Mouse (Mus musculus): ENCODE measurements around the gene Kif4.
A peak's percentile ranks its signal among the peaks of the same experiment; 100 is the strongest.

The Kif4 gene

GRCm38 (mm10) chrX:100625546-100625801 is at the start of gene Kif4:
Kif4 (plus strand) TSS chrX:100625737.
- DNase-seq (ENCODE audit: low spot score) = no peak

DNA sequence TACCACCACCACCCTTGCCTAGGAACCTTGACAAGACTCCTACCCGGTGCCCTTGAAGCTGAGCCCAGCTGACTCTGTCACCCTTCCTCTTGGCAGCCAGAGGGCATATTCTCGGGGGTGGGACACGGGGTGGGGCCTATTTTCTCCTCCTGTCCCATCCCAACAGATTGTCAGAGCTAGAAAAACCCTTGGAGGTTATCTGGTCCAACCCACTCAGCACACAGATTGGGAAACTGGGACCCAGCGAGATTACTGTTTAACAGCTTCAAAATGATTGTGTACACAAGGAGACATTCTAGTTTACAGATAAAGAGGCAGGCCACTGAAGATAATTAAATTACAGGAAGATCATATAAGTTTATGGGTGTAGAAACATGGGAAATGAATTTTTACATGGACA is 30.7 kb upstream of the Kif4 start, which contains the start of gene P2ry4:
Gene P2ry4, minus strand, starts transcription at position 79 of the 400 bp plus-strand sequence.
- no peak for DNase-seq (ENCODE audit: low spot score)

DNA sequence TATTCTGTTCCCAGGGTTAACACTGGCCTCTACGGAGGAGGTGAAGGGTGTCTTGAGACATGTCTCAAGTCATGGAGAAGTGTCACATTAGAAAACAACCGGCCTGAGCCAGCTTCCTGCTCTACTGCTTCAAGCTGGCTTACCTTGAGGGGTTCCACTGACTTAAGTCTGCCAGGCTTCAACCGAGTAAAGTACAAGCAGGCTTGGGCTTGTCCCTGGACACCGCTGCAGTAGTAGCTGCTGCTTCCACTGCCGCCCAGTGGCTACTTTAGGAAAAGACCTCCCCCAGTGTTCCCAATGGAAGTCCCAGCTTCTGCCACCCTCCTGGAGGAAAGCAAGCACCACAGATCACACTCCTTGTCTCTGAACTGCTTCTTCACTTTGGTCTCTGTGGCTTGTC is 28.1 kb upstream of the Kif4 start:
- peak; percentile 54 for DNase-seq (ENCODE audit: low spot score)

DNA sequence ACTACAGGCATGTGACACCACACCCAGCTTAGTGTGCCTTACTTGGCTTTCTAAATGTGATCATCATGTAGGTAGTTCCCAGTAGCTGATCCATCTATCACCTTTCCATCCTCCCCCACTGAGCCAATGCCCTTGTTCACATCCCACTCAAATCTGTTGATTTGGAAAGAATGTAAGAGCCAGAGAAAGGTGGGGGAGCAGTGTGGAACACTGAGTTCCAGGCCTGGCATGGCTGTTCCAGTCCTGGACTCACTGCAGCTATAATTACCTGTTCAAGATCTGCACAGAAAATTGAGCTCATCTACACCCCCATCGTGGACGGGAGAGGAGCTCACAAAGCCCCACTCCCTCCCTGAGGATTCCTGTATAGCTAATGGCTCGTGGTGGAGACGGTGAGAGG is 25.8 kb upstream of the Kif4 start:
- no peak for DNase-seq (ENCODE audit: low spot score)

DNA sequence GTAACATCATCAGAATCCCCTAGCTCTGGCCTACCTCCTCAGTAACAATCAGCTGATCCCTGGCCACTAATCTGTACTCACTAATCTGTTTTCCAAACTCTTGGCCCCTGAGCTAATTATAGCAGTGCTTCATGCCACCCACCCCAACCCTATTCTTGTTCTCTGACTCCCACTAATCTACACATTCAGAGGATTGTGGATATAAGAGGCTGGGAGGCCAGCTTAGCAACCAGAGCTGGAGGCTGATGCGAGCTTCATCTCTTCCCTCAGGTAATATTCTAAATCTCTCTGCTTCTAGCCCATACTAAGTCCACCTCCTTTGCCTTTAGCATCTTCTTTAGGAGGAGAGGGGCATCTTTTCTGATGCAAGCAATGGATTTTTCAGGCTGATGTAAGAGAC is 20.2 kb upstream of the Kif4 start, which contains the start of gene Arr3:
Gene Arr3, plus strand, starts transcription at position 184 of the 400 bp plus-strand sequence.
- no peak for DNase-seq (ENCODE audit: low spot score)

GRCm38 (mm10) chrX:100618488-100618887 is 7.0 kb upstream of the Kif4 start:
- DNase-seq (ENCODE audit: low spot score) = no peak

DNA sequence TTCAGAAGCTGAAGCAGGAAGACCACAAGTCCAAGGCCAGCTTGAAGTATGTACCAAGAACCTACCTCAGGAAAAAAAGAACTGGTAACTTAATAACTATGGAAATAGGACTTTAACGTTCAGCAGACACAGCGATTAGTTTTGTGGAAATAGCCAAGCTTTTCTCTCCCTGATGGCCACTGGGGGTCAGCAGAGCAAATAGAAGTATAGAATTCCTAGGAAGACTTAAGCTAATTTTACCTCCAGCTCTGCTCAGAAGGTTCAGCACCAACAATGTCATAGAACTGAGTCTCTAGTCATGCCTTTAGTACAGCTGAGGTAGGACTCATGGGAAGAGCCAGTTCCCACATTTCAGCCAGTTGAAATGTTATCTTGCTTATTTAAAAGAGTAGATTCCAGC is 4.2 kb upstream of the Kif4 start:
- DNase-seq (ENCODE audit: low spot score) = peak; percentile 2

DNA sequence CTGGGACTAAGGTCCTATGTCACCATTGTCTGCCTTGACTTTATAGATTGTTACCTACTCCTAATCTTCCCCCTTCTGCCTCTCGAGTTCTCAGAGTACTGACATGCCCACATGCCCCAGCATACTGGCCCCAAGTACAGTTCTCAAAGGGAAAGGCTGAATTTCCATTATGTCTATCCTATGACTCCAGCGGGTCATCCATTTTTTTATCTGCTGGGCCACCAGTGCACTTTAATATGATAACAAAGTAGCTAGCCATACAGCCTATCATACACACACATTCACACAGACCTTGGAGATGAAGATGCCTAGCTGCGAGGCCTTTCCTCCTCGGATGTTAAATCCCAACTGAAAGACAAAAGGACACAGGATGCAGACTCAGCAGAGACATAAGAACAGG is 1.3 kb upstream of the Kif4 start:
- no peak for DNase-seq (ENCODE audit: low spot score)

DNA sequence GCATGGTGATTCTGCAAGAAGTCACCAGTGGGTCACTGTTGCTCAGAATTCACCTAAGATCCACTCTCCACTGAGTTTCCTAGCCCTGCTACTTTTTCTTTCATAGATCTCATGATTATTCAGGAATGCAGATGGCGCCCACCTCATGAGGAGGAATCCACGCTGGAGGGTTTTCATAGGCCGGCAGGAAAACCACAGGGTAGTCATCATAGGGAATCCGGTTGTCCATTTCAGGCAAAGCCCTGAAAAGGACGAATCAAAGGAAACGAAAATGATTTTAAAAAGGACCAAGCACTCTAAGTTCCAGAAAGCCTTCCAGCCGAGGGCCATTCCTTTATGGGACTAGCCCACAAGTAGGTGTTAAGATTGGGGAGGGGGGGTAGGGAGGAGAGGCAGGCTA is 391 bp upstream of the Kif4 start:
- peak; percentile 12 for DNase-seq (ENCODE audit: low spot score)

DNA sequence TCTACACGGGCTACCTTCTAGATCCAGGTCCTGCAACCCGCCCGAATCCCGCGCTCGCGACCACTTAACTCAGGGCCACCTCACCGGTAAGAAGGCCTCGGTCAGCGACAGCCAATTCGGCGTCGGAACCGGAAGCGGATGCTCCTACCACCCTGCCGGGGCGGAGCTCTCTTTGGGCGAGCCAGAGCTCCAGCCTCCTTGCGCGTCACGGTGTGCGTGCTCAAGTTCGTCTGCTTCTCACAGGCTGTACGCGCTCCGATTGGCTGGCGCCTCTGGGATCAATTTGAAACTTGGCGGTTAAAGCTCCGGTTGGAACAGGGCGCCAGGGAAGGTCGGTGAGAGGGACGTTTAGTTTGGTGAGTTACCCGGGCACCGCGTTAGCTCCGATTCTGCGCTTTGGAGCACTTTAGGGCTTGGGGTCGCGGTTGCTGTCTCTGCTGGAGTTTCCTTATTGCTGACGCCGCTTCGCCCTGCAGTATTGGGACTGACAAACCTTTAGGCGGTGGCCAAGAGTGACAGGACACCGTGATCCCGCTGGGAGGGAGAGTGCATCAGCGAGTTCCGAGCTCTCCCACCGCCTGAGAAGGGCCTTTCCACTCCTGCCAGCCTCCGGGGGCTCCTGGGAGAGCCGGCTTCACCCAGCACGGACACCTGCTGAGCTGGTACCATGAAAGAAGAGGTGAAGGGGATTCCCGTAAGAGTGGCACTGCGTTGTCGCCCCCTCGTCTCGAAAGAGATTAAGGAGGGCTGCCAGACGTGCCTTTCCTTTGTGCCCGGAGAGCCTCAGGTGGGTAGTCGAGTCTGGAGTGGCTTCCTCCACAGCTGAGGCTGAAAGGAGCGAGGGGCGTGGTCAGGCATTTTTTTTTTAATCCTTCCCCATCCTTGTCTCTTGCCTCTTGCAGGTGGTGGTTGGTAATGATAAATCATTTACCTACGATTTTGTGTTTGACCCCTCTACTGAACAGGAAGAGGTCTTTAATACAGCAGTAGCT is 561 bp downstream of the Kif4 start, which contains the start of gene Pdzd11:
Gene Pdzd11, minus strand, starts transcription at position 767 of the 992 bp plus-strand sequence.
- peak; percentile 95 for DNase-seq (ENCODE audit: low spot score)

DNA sequence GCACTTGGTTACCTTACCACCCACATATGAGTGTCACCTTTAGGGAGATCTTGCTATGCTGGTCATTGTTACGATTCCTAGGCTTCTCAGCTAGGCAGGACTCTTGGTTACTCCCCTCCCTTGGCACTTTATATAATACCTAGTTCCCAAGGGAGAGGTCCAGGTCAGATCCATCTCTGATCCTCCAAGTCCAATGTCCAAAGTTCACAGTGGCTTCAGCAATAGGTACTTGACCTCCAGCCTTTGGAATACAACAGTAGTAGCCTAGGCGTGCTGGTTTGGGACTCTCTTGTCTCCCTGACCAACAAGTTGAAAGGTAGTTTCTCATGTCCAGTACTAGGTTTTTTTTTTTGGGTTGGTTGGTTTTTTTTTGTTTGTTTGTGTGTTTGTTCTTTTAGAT is 3.5 kb downstream of the Kif4 start:
- no peak for DNase-seq (ENCODE audit: low spot score)

DNA sequence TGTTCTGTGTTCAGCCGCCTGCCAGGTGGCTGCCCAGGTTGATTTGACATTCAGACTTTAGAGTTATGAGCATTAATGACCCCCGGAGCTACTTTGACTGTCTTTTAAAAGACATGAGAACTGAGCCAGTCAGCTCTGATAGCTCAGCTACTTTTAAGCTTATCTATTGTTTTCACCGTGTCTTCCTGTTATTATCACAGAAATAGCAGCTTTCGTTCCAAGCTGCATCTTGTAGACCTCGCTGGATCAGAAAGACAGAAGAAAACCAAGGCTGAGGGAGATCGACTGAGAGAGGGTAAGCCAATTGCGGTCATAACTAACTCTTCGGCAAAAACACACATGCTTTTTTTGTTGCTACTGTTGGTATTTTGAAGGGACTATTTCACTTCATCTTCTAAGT is 12.9 kb downstream of the Kif4 start:
- DNase-seq (ENCODE audit: low spot score) = no peak

- no peak for DNase-seq (ENCODE audit: low spot score)
These were observed 27.3 kb downstream of the Kif4 start for GRCm38 (mm10) chrX:100652848-100653247.

GRCm38 (mm10) chrX:100664825-100665224 is 39.3 kb downstream of the Kif4 start:
- DNase-seq (ENCODE audit: low spot score) = no peak

DNA sequence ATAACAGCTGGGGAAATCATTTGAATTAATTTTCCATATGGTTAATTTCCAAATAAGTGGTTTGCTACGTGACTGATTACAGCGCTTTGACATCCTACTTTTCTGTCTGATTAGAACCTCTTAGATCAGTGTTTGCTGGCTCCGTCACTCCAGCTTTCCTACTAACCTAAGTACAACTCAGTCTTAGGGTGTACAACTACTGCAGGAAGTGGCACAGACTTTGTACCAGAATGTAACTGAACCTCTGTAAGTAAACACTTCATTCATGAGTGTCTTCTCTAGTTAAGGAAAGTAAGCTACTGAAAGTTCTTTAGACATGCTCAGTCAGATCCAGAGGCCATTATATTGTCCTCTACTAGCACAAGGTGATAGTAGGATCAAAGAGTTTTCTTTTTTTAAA is 52.7 kb downstream of the Kif4 start:
- DNase-seq (ENCODE audit: low spot score) = no peak

GRCm38 (mm10) chrX:100686527-100686926 is 61.0 kb downstream of the Kif4 start:
- no peak for DNase-seq (ENCODE audit: low spot score)

DNA sequence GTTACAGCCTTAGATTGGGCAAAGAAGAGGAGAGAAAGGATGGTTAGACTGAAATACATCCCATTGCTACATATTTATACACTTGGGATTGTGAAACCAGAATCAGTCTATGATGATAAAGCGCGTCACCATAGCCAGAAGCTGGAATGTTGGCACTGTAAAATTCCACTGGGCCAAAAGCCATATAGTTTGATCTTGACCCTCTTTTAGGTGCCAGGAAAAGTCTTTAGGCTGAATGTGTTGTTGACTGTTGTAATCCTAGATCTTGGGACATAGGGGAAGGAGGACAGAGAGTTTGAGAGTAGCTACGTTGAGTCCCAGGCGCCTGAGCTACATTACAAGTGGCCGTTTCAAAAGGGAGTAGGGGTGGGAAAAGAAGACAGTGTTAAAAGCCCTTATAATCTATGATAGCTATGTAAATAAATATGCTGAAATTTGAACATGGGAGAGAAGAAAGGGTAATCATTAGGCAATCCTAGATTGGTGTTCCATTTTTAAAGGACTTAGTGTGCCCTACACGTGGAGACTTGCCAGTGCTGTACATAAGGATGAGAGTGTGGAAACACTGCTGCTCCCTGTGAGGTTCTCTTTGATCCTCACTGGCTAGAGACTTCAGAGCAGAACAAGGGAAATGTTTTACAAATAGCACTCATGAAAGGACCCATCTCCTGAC is 62.0 kb downstream of the Kif4 start:
- DNase-seq (ENCODE audit: low spot score) = no peak

- DNase-seq (ENCODE audit: low spot score) = no peak
These were observed 62.5 kb downstream of the Kif4 start for GRCm38 (mm10) chrX:100688033-100688370.

DNA sequence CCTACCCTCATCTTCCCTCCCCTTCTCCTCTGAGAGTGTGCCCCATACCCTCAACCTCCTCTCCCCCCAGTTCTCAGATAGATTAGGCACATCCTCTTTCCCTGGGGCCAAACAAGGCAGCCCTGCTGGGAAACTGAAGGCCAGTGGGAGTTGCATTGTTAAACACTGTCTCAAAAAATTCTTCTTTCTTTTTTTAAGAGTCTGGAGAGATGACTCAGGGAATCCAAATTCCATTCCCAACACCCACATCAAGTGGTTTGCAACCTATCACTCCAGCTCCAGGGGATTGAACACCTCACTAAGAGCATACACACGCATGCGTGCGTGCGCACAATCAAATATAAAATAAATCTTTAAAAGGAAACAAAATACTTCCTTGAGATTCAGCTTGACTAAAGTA is 71.2 kb downstream of the Kif4 start:
- no peak for DNase-seq (ENCODE audit: low spot score)

- DNase-seq (ENCODE audit: low spot score) = no peak
These were observed 82.5 kb downstream of the Kif4 start for GRCm38 (mm10) chrX:100708032-100708431.

DNA sequence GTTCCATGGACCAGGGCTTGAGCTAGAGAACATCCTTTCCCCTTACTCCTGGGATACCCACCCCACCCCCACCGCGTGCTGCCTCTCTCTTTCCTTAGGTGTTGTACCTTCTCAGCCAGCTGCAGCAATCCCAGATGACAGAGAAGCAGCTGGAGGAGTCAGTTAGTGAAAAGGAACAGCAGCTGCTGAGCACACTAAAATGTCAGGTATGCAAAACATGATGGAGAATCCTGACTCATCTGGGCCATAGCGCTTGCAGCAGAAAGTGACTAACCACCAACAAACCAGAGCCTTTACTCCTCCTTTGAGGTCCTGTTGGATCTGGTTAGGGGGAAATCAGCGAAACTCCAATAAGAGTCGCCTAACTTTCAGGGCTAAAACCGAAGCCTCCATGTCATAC is 90.6 kb downstream of the Kif4 start:
- no peak for DNase-seq (ENCODE audit: low spot score)

GRCm38 (mm10) chrX:100728947-100729346 is 103.4 kb downstream of the Kif4 start:
- DNase-seq (ENCODE audit: low spot score) = peak; percentile 13

- DNase-seq (ENCODE audit: low spot score) = peak; percentile 72
These were observed 104.2 kb downstream of the Kif4 start, which contains the start of gene Gdpd2 for GRCm38 (mm10) chrX:100729665-100730188. Gdpd2 (plus strand) TSS chrX:100729873.

All from embryo, embryonic 10.5 days (tissue).